Mouse (Mus musculus) Patski (cell line): ENCODE results near the gene Xylt2. TPM values are rescaled to one million over a fixed set of nuclear protein-coding genes. Genes with fewer than 3 reads are reported as not detected.
A peak's percentile ranks its signal among the peaks of the same experiment; 100 is the strongest.

ENCODE experiments used
- ATAC-seq: fragments of 100-300 bp; one replicate; pipeline ENCODE4 v1.8.0; 2021
- CTCF ChIA-PET: fragments of 350-600 bp; sonication (Branson Sonifier 250); formaldehyde crosslinking; loops from one replicate; lab custom pipeline; 2022; ENCODE audit warnings: inconsistent platforms; lab: Charles Lee
- POLR2A ChIA-PET: fragments of 350-600 bp; sonication (Branson Sonifier 250); formaldehyde crosslinking; loops from one replicate; lab custom pipeline; 2022; ENCODE audit warnings: antibody characterized with exemption, inconsistent platforms; lab: Charles Lee
- DNase-seq: peaks from one replicate; pipeline ENCODE4 v3.0.0-alpha.2; 2011; ENCODE audit warnings: low read depth, low spot score
- H3K27me3 ChIP-seq: fragments of 371-371 bp; one replicate; pipeline ENCODE4 v1.5.1; 2021
- CTCF ChIP-seq: fragments of 100-300 bp; IDR thresholded peaks from one replicate; pipeline ENCODE4 v1.5.1; 2021
- in situ Hi-C: fragments of 300-500 bp; cut with MboI; formaldehyde crosslinking; loops from 3 replicates; pipeline ENCODE4 v1.11.1; 2018; ENCODE audit warnings: low pct_unique_long_range_greater_than_20kb, mixed read lengths
- polyA plus RNA-seq: library from polyadenylated mRNA; unstranded; gene quantifications from one replicate; pipeline ENCODE4 v1.2.3, GENCODE M21; 2021

Xylt2 gene
- polyA plus RNA-seq, 1 experiment from 2014 or later = 34.5 TPM

DNA sequence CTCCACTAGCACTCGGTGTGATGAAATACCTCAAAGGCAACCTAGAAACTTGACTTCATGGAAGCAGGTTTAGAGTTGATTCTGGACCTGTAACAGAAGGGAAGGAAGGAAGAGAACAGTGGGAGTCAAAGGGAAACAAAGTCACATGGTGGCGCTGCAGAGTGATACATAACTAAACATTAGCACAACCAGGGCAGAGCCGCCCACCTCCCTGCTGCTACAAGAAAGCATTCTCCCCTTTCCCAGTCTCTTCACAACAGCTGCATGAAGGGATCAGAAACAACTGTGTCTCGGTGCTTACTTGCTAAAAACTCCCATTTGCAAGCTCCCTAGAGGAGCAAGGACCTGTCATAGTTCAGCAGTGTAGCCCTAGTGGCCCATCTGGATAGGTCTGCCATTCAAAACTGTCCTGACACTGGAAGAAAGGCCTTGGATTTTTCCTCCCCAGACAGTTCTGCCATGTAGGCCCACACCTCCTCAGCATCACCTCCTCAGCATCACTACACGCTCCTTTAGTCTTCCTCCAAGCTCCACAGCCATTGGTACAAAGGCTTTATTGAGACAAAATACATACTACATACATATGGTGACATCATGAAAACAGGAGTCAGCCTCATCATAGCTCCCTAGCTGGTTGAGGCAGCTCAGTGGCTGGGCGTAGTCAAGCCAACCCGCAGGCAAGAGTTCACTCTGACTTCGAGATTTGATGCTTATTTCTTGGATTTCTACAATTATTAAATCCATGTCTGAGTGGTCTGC, 32.7 kb downstream of the Xylt2 start:
- ChIA-PET POLR2A (no interaction called here), CTCF (interaction anchor here (1.7 kb wide), 1 partner anchor 9 kb away, joined by 3 read pairs; no protein-coding TSS in a partner anchor)
- DNase-seq (no peak), ATAC-seq (no peak)
- in situ Hi-C loops = no loop called here
- no peak for TF ChIP-seq CTCF
- no peaks in the 10 kb centered on the region for H3K27me3 ChIP-seq

DNA sequence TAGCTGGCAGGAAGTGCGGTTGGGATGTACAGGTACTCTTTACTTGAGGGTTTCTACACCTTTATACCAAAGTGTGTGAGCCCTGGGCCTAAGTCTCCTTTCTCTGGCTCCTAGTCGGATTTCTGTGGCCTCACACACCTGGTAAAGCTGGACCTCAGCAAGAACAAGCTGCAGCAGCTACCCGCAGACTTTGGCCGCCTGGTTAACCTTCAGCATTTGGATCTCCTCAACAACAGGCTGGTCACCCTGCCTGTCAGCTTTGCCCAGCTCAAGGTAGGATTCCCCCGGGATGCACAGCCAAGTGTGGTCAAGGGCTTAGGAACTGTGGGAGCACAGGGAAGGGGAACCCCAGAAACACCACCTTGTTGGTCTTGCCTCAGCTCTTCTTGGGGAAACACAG, 42.9 kb downstream of the Xylt2 start:
- no peak for TF ChIP-seq CTCF
- CTCF ChIA-PET = interaction anchor here (0.8 kb wide), 1 partner anchor 13 kb away, joined by 3 read pairs; no protein-coding TSS in a partner anchor
- in situ Hi-C loops = no loop called here

GRCm38 (mm10) chr11:94632988-94633387, 44.3 kb downstream of the Xylt2 start:
- CTCF ChIA-PET = interaction anchor here (1.3 kb wide), 1 partner anchor 12 kb away, joined by 4 read pairs; no protein-coding TSS in a partner anchor
- no peaks in the 10 kb centered on the region for H3K27me3 ChIP-seq
- in situ Hi-C loops = no loop called here
- TF ChIP-seq CTCF = no peak
- DNase-seq = no peak
- no peak for ATAC-seq
- POLR2A ChIA-PET = no interaction called here

More for the DNA sequence above, 42.9 kb downstream of the Xylt2 start:
- H3K27me3 ChIP-seq = no peaks in the 10 kb centered on the region
- no peak for ATAC-seq
- POLR2A ChIA-PET = no interaction called here
- no peak for DNase-seq

DNA sequence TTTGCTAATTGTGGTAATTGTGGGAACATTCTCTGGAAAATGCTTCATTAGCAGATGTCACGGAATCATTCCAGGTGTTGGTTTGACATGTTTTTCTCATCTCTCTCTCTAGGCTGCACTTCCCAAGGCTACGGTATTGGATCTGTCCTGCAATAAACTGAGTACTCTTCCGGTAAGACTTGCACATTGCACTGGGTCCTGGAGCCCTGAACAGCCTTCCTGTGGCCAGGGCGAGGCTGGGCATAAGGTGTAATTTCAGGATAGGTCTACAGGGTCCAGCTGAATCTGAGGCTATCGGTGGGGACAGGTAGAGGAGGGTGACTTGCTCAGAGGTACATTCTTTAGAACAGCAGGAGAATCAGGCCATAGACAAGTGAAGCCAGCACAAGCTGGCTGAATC, 45.3 kb downstream of the Xylt2 start:
- POLR2A ChIA-PET = no interaction called here
- DNase-seq (no peak), ATAC-seq (no peak)
- no peaks in the 10 kb centered on the region for H3K27me3 ChIP-seq
- TF ChIP-seq CTCF = no peak
- in situ Hi-C loops = no loop called here
- CTCF ChIA-PET = interaction anchor here (3.5 kb wide), 1 partner anchor 11 kb away, joined by 38 read pairs; no protein-coding TSS in a partner anchor

DNA sequence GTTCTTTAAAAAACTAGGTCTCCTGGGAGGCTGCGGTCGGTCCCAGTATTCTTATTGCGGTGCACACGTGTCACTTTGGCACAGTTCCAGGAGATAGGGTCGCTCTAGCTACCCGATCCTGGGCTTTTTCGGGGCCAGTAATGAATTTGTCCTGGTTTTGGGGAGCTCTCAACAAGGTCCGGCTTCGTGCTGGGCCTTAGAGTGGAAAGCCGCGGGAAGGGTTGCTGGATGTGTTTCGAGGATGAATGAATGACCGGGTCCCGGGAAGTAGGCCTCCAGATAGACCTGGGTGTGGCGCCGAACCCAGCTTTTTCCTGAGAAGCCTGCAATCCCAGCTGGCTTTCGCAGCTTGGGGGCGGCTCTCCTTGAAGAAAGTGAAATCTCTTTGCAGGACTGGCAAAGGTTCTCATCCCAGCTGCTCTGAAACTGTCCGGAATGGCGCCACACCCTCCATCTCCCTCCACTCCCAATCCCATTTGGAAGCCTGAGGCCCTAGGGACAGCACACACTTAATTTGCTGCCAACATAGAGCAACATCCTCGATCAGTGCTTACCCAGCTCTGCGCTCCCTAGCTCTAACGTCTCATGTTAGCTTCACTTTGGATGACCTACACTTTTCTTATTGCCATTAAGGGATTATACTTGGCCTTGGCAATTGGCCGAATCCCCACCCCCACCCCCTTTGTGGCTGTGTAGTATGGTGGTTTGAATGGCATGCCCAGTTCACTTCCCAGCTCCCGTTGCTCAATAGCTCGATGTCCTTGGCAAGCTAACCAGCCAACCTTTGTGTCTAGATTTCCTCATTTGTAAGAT, 46.9 kb downstream of the Xylt2 start:
- DNase-seq (no peak), ATAC-seq (peak; percentile 29)
- H3K27me3 ChIP-seq = no peaks in the 10 kb centered on the region
- in situ Hi-C loops = no loop called here
- CTCF ChIA-PET = interaction anchor here (1.3 to 3.5 kb wide), 3 partner anchors 10 to 24 kb away, joined by 4 to 38 read pairs (median 8); no protein-coding TSS in a partner anchor
- TF ChIP-seq CTCF = no peak
- POLR2A ChIA-PET = interaction anchor here (0.9 to 1.2 kb wide), 3 partner anchors 9 to 23 kb away, joined by 4 to 5 read pairs (median 5); partner anchors contain the start of genes Eme1 and Mrpl27

DNA sequence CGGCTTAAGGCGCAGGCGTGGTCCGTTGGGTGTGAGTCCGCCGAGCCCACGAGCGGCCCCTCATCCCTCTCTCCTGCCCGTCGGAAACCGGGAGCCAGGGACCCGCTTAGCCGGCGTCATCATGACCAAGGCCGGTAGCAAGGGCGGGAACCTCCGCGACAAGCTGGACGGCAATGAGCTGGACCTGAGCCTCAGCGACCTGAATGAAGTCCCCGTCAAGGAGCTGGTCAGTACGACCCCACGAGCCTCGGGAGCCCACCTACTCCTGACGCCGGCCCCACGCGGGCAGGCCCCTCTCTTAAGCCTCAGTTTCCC, 47.5 kb downstream of the Xylt2 start:
- TF ChIP-seq CTCF = no peak
- CTCF ChIA-PET = interaction anchor here (0.8 to 3.5 kb wide), 7 partner anchors 9 to 32 kb away, joined by 3 to 38 read pairs (median 4); no protein-coding TSS in a partner anchor
- DNase-seq = no peak
- peak; percentile 63 for ATAC-seq
- in situ Hi-C loops = no loop called here
- no peaks in the 10 kb centered on the region for H3K27me3 ChIP-seq
- POLR2A ChIA-PET = interaction anchor here (0.9 to 1.2 kb wide), 2 partner anchors 9 to 24 kb away, joined by 4 to 5 read pairs; partner anchors contain the start of genes Eme1 and Mrpl27

DNA sequence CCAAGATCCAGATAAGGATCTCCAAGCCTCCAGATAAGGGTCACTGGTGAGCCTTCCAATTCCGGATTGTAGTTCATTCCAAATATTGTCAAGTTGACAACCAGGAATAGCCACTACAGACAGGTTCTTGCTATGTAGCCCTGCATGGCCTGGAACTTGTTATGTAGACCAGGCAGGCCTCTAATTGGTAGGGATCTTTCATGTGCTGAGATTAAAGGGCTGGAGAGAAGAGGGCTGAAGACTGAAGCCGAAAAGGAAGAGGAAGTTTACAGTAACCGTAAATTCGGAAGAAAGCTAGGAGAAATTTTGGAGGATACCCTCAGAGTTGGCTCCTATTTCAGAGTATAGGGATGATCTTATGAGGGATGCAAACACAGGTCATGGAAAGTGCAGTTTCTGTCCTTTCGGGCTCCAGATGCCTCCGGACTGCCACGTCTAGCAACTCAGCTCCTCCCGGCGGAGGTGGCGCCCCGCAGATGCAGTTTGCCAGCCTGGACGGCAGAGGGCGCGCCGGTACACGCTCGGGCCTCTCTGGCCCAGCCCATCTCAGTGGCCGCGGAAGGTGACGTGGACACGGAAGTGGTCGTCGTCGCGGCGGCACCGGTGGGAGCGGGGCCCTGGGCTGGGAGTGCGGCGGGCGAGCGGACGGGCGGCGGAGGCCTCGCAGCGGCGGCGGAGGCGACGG, 48.0 kb downstream of the Xylt2 start, which contains the start of gene Lrrc59:
TSS of gene Lrrc59 (plus strand) at position 569 of the 685 bp plus-strand sequence.
- ChIA-PET POLR2A (interaction anchor here (0.6 to 1.2 kb wide), 4 partner anchors 8 to 80 kb away, joined by 3 to 5 read pairs (median 4); partner anchors contain the start of genes Eme1, Mrpl27 and Rsad1), CTCF (interaction anchor here (0.6 to 3.5 kb wide), 9 partner anchors 9 to 90 kb away, joined by 3 to 38 read pairs (median 4); no protein-coding TSS in a partner anchor)
- DNase-seq = peak; percentile 31
- no peaks in the 10 kb centered on the region for H3K27me3 ChIP-seq
- peak; percentile 72 for ATAC-seq
- in situ Hi-C loops = no loop called here
- peak; percentile 100 for TF ChIP-seq CTCF

DNA sequence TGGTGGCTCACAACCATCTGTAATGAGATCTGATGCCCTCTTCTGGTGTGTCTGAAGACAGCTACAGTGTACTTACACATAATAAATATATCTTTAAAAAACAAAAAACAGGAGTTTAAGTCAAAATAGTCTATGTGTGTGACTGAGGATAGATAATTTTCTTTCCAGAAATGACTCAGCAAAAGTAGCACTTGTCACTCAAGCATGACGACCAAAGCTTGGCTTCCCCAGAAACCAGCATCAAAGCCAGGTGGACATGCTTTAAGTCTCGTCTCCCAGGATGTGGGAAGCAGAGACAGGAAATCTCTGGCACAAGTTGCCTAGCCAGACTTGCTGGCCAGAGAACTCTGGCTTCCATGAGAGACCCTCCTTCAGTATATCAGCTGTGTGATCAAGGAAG, 55.2 kb downstream of the Xylt2 start:
- CTCF ChIA-PET = interaction anchor here (1.6 to 3.2 kb wide), 4 partner anchors 8 to 73 kb away, joined by 4 to 38 read pairs (median 6); partner anchors contain the start of genes Lrrc59 and Rsad1

DNA sequence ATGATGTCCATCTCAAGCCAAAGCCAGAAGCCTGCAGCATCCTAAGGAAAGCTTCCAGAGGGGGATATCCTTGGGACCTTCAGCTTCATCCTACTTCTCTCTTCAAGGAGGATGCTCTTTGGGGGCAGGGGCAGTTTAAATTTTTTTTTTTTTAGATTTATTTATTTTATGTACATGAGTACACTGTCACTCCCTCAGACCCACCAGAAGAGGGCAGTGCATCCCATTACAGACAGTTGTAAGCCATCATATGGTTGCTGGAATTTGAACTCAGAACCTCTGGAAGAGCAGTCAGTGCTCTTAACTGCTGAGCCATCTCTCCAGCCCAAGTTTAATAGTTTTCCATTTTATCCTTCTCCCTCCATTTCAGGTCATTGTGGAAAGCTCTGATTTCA, 55.9 kb downstream of the Xylt2 start:
- DNase-seq (no peak), ATAC-seq (no peak)
- peak; percentile 46 for TF ChIP-seq CTCF
- in situ Hi-C loops = no loop called here
- ChIA-PET POLR2A (interaction anchor here (1.0 kb wide), 2 partner anchors 8 to 9 kb away, joined by 3 to 5 read pairs; partner anchors contain the start of gene Lrrc59), CTCF (interaction anchor here (1.0 to 3.2 kb wide), 5 partner anchors 9 to 72 kb away, joined by 3 to 38 read pairs (median 5); partner anchors contain the start of genes Lrrc59 and Rsad1)
- H3K27me3 ChIP-seq = no peaks in the 10 kb centered on the region

More for the DNA sequence above, 55.2 kb downstream of the Xylt2 start:
- TF ChIP-seq CTCF = no peak
- H3K27me3 ChIP-seq = no peaks in the 10 kb centered on the region
- DNase-seq (no peak), ATAC-seq (no peak)
- POLR2A ChIA-PET = interaction anchor here (0.7 to 1.0 kb wide), 2 partner anchors 7 to 19 kb away, joined by 3 read pairs; no protein-coding TSS in a partner anchor
- in situ Hi-C loops = no loop called here
